Mouse (Mus musculus) heart, embryonic 12.5 days (tissue): Measurements from ENCODE around the gene Hgfac. TPM values are rescaled to one million over a fixed set of nuclear protein-coding genes. Genes with fewer than 3 reads are reported as not detected.

Experiments
- ATAC-seq: fragments of 200-750 bp; cut with Nextera tagmentation; 2 replicates; pipeline ENCODE4 v1.8.0; 2017; ENCODE audit warnings: moderate TSS enrichment, moderate library complexity; ENCODE audit not compliant: insufficient number of reproducible peaks, low FRiP score
- H3K27ac ChIP-seq: fragments of 300-500 bp; sonication (generic); 2 replicates; pipeline ENCODE4 v1.5.1; 2016; ENCODE audit warnings: mild to moderate bottlenecking, moderate library complexity; ENCODE audit not compliant: poor library complexity, severe bottlenecking
- H3K27me3 ChIP-seq: fragments of 300-500 bp; sonication (generic); replicated peaks from 2 replicates; pipeline ENCODE4 v1.6.1; 2016; ENCODE audit warnings: mild to moderate bottlenecking, moderate library complexity
- H3K36me3 ChIP-seq: fragments of 300-500 bp; sonication (generic); 2 replicates; pipeline ENCODE4 v1.6.1; 2016; ENCODE audit warnings: mild to moderate bottlenecking, moderate library complexity
- H3K4me1 ChIP-seq: fragments of 300-500 bp; sonication (generic); replicated peaks from 2 replicates; pipeline ENCODE4 v1.6.1; 2016; ENCODE audit warnings: mild to moderate bottlenecking
- H3K4me2 ChIP-seq: fragments of 300-500 bp; sonication (generic); 2 replicates; pipeline ENCODE4 v1.6.1; 2016; ENCODE audit warnings: mild to moderate bottlenecking, moderate library complexity
- H3K4me3 ChIP-seq: fragments of 300-500 bp; sonication (generic); 2 replicates; pipeline ENCODE4 v1.5.1; 2016; ENCODE audit warnings: mild to moderate bottlenecking
- H3K9ac ChIP-seq: fragments of 300-500 bp; sonication (generic); 2 replicates; pipeline ENCODE4 v1.6.1; 2016; ENCODE audit warnings: mild to moderate bottlenecking, moderate library complexity
- H3K9me3 ChIP-seq: fragments of 300-500 bp; sonication (generic); replicated peaks from 2 replicates; pipeline ENCODE4 v1.6.1; 2016; ENCODE audit warnings: mild to moderate bottlenecking, moderate library complexity
- WGBS: fragments of 180-500 bp; shearing (Covaris S2); methylation state at CpG from one replicate; pipeline ENCODE4 v1.1.7; 2016; 5-methylcytosine and 5-hydroxymethylcytosine counted together
- polyA plus RNA-seq: library from polyadenylated mRNA; unstranded; fragments of >200 nt; fragmentation: Nextera tagmentation; extraction: Ambion mirVana; gene quantifications from 2 replicates; pipeline ENCODE4 v1.2.1, GENCODE M21; 2016

Gene Hgfac
- polyA plus RNA-seq, 1 experiment from 2014 or later, result 1.5 TPM

GRCm38 (mm10) chr5:35037438-35037837 lies 3.9 kb upstream of the Hgfac start:
- H3K4me2 ChIP-seq, result no peak overlapping the region
- H3K4me3 ChIP-seq, result no peak overlapping the region
- H3K4me1 ChIP-seq, result peaks cover 16% of the 10 kb centered on the region
- ATAC-seq, result no peak
- H3K36me3 ChIP-seq, result peaks cover 22% of the 10 kb centered on the region
- H3K27me3 ChIP-seq, result no peaks in the 10 kb centered on the region
- H3K27ac ChIP-seq, result no peak overlapping the region
- H3K9ac ChIP-seq, result no peak overlapping the region
- H3K9me3 ChIP-seq, result no peaks in the 10 kb centered on the region

GRCm38 (mm10) chr5:35042431-35043109 lies 1.3 kb downstream of the Hgfac start:
- Histone ChIP-seq H3K27ac (no peak overlapping the region), H3K9ac (no peak overlapping the region), H3K9me3 (no peaks in the 10 kb centered on the region), H3K4me3 (no peak overlapping the region), H3K4me2 (no peak overlapping the region), H3K4me1 (0 out of 2 replicates have a peak, but pooled peaks cover 6% of the 10 kb centered on the region), H3K36me3 (no peaks in the 10 kb centered on the region), H3K27me3 (peaks cover 9% of the 10 kb centered on the region; the same call in 1 of the 2 replicates)
- 0 out of 2 replicates have a peak, but pooled peaks have one; percentile 2 for ATAC-seq
- WGBS, result 64% methylated on average over 10 of the region's 10 CpGs

GRCm38 (mm10) chr5:35043110-35043451 lies 1.8 kb downstream of the Hgfac start:
- no peaks in the 10 kb centered on the region for H3K9me3 ChIP-seq
- ATAC-seq, result 0 out of 2 replicates have a peak, but pooled peaks have one; percentile 44
- no peak overlapping the region for H3K4me3 ChIP-seq
- no peak overlapping the region for H3K27ac ChIP-seq
- WGBS, result 14% methylated on average over 1 of the region's 1 CpGs
- H3K9ac ChIP-seq, result no peak overlapping the region
- H3K36me3 ChIP-seq, result no peaks in the 10 kb centered on the region
- H3K4me1 ChIP-seq, result 0 out of 2 replicates have a peak, but pooled peaks cover 6% of the 10 kb centered on the region
- H3K27me3 ChIP-seq, result peaks cover 9% of the 10 kb centered on the region; the same call in 1 of the 2 replicates
- H3K4me2 ChIP-seq, result no peak overlapping the region

GRCm38 (mm10) chr5:35050541-35050940 lies 9.2 kb downstream of the Hgfac start:
- Histone ChIP-seq H3K36me3 (no peaks in the 10 kb centered on the region), H3K4me1 (no peaks in the 10 kb centered on the region), H3K9me3 (no peaks in the 10 kb centered on the region), H3K4me2 (no peak overlapping the region), H3K4me3 (no peak overlapping the region), H3K9ac (no peak overlapping the region), H3K27ac (no peak overlapping the region), H3K27me3 (peaks cover 18% of the 10 kb centered on the region)
- WGBS, result 66% methylated on average over 5 of the region's 5 CpGs
- ATAC-seq, result no peak

GRCm38 (mm10) chr5:35054628-35055027 lies 13.3 kb downstream of the Hgfac start:
- WGBS, result 88% methylated on average over 3 of the region's 3 CpGs
- peaks cover 18% of the 10 kb centered on the region for H3K4me1 ChIP-seq
- H3K36me3 ChIP-seq, result no peaks in the 10 kb centered on the region
- peaks cover 47% of the 10 kb centered on the region for H3K27me3 ChIP-seq
- H3K4me2 ChIP-seq, result no peak overlapping the region
- no peak for ATAC-seq
- no peak overlapping the region for H3K4me3 ChIP-seq
- no peak overlapping the region for H3K27ac ChIP-seq
- no peaks in the 10 kb centered on the region for H3K9me3 ChIP-seq
- no peak overlapping the region for H3K9ac ChIP-seq

- no peaks in the 10 kb centered on the region for H3K36me3 ChIP-seq
- H3K9ac ChIP-seq, result no peak overlapping the region
- ATAC-seq, result no peak
- no peak overlapping the region for H3K4me2 ChIP-seq
- H3K4me3 ChIP-seq, result no peak overlapping the region
- peaks cover 23% of the 10 kb centered on the region for H3K4me1 ChIP-seq
- H3K27me3 ChIP-seq, result peaks cover 47% of the 10 kb centered on the region
- H3K27ac ChIP-seq, result no peak overlapping the region
- 73% methylated on average over 12 of the region's 12 CpGs for WGBS
- H3K9me3 ChIP-seq, result no peaks in the 10 kb centered on the region
These were observed 13.8 kb downstream of the Hgfac start for GRCm38 (mm10) chr5:35055076-35055475.

- WGBS, result under 1% methylated on average over 71 of the region's 74 CpGs
- 0 out of 2 replicates have a peak within 1 kb of the TSS, but pooled peaks have one; percentile 28 for H3K27ac ChIP-seq
- peak; percentile 75 for ATAC-seq
These were observed 15.5 kb downstream of the Hgfac start, which contains the start of gene Dok7 for GRCm38 (mm10) chr5:35056604-35057432. Gene Dok7 (plus strand): TSS chr5:35056766.

GRCm38 (mm10) chr5:35057582-35057981 lies 16.3 kb downstream of the Hgfac start:
- Histone ChIP-seq H3K36me3 (no peaks in the 10 kb centered on the region), H3K27me3 (peaks cover 47% of the 10 kb centered on the region), H3K27ac (no peak overlapping the region), H3K9me3 (no peaks in the 10 kb centered on the region), H3K4me2 (peak overlapping the region; percentile 93), H3K4me1 (peaks cover 33% of the 10 kb centered on the region), H3K4me3 (peak overlapping the region; percentile 67), H3K9ac (peak overlapping the region; percentile 79)
- 34% methylated on average over 4 of the region's 4 CpGs for WGBS
- no peak for ATAC-seq

More at GRCm38 (mm10) chr5:35056604-35057432, 15.5 kb downstream of the Hgfac start, which contains the start of gene Dok7:
- Histone ChIP-seq H3K36me3 (no peaks in the 10 kb centered on the region), H3K4me3 (peak within 1 kb of the TSS; percentile 67), H3K9me3 (no peaks in the 10 kb centered on the region), H3K9ac (peak within 1 kb of the TSS; percentile 79), H3K4me1 (peaks cover 33% of the 10 kb centered on the region), H3K4me2 (peak within 1 kb of the TSS; percentile 93), H3K27me3 (peaks cover 47% of the 10 kb centered on the region)

- 0 out of 2 replicates have a peak overlapping the region, but pooled peaks have one; percentile 79 for H3K9ac ChIP-seq
- peaks cover 33% of the 10 kb centered on the region for H3K4me1 ChIP-seq
- H3K4me2 ChIP-seq, result peak overlapping the region; percentile 93
- peaks cover 44% of the 10 kb centered on the region for H3K27me3 ChIP-seq
- no peak for ATAC-seq
- no peaks in the 10 kb centered on the region for H3K9me3 ChIP-seq
- no peaks in the 10 kb centered on the region for H3K36me3 ChIP-seq
- no peak overlapping the region for H3K27ac ChIP-seq
- WGBS, result 57% methylated on average over 1 of the region's 1 CpGs
- H3K4me3 ChIP-seq, result peak overlapping the region; percentile 67; the same call in 1 of the 2 replicates
These were observed 16.9 kb downstream of the Hgfac start for GRCm38 (mm10) chr5:35058216-35058615.

- H3K9ac ChIP-seq, result no peak overlapping the region
- 0 out of 2 replicates have a peak, but pooled peaks cover 3% of the 10 kb centered on the region for H3K36me3 ChIP-seq
- ATAC-seq, result no peak
- H3K27me3 ChIP-seq, result peaks cover 38% of the 10 kb centered on the region
- H3K4me3 ChIP-seq, result no peak overlapping the region
- WGBS, result 41% methylated on average over 3 of the region's 3 CpGs
- peak overlapping the region; percentile 69 for H3K27ac ChIP-seq
- peaks cover 33% of the 10 kb centered on the region for H3K4me1 ChIP-seq
- H3K4me2 ChIP-seq, result no peak overlapping the region
- H3K9me3 ChIP-seq, result no peaks in the 10 kb centered on the region
These were observed 18.8 kb downstream of the Hgfac start for GRCm38 (mm10) chr5:35060098-35060497.

GRCm38 (mm10) chr5:35069841-35070240 lies 28.5 kb downstream of the Hgfac start:
- Histone ChIP-seq H3K27ac (no peak overlapping the region), H3K36me3 (peaks cover 8% of the 10 kb centered on the region; the same call in 1 of the 2 replicates), H3K9me3 (no peaks in the 10 kb centered on the region), H3K9ac (no peak overlapping the region), H3K4me3 (no peak overlapping the region), H3K27me3 (0 out of 2 replicates have a peak, but pooled peaks cover 4% of the 10 kb centered on the region), H3K4me1 (0 out of 2 replicates have a peak, but pooled peaks cover 5% of the 10 kb centered on the region), H3K4me2 (no peak overlapping the region)
- no peak for ATAC-seq
- WGBS, result 84% methylated on average over 2 of the region's 2 CpGs
